Mouse (Mus musculus): ENCODE data around the gene Fxyd1.
A peak's percentile ranks its signal among the peaks of the same experiment; 100 is the strongest.

Gene Fxyd1

DNA sequence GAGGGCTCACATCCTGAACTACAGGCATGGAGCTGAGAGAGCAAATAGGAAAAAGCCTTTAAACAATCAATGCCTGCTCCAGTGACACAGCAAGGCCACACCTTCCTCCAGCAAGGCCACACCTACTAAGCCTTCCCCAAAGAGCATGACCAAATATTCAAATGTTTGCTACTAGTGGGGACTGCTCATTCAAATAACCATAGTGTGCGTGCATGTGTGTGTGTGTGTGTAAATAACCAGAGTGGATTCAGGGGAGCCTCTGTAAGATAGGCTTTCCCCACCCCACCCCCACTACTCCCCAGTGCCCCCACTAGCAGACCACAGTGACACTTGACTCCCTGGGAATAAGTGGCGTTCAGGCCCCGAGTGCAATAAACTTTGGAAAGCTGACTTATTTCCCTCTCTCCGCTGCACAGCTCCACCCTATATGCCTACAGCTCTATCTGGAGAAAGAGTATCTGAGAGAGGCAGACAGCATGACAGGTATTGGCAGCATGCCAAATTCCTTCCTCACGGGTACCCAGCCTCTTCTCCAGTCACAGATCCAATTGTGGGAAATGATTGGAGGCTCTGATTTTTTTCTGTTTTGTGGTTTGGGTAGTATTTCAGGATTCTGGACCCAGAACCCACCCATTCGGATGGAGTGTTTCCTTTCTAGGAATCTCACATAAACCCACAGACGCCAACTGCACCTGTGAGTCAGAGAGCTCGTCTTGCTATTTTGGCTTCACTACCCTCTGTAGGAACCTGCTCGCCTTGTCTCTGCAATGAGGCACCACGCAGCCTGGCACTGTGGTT lies 39.7 kb downstream of the Fxyd1 start:
- DNase-seq (ENCODE audit: low read depth, low spot score) = peak; percentile 16

DNA sequence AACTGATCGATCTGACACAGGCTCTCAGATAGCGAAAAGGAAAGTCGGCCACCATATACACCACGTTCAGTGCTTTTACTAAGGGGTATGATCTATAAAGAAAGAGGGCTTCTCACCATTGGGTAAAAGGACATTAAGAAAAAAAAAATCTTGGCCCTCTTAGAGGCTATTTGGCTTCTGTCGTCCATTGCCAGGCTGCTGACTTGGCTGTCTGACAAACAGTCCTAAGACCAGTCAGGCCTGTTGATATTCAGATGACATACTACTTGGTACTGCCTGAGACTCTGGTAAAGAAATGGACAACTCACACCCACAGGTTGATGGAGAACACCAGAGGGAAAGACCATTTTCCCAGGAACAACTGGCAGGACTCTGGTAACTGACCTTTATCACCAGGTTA lies 44.0 kb downstream of the Fxyd1 start:
- no peak for DNase-seq (ENCODE audit: low read depth, low spot score)

DNA sequence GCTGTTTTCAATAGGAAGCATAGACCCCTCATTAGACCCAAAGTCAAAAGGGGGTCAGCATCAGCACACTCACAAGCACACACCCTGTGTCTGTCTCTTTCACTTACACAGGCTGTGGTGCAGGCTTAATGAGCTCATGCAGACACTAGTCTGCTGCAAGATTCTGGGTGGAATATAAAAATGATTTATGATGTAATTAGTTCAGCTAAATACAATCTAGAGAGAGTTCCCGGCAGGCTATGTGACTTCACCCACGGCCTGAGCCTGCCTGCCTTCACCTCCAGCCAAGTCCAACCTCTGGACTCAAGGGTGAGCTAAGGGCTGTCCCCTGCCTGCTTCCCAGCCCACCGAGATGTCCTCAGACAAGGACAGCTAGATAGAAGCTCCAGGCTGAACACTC lies 48.1 kb downstream of the Fxyd1 start:
- no peak for DNase-seq (ENCODE audit: low read depth, low spot score)

DNA sequence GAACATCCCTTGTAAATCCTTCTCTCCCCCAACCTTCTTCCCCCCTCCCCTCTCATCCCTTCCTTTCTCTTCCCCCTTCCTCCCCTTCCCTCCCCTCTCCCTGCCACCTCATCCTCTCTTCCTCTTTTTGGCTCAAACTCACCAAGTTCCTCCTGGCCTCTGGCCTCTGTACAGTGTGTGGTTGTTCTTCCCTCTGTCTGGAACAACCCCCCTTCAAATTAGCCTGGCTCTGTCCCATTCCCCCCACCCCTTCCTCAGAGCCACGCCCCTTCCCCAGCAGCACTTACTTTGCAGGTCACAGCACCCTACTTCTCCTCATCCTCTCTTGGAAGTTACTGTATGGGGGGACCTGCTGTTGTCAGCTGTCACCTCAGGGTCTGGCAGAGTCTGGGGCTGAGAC lies 48.8 kb downstream of the Fxyd1 start:
- DNase-seq (ENCODE audit: low read depth, low spot score) = no peak

DNA sequence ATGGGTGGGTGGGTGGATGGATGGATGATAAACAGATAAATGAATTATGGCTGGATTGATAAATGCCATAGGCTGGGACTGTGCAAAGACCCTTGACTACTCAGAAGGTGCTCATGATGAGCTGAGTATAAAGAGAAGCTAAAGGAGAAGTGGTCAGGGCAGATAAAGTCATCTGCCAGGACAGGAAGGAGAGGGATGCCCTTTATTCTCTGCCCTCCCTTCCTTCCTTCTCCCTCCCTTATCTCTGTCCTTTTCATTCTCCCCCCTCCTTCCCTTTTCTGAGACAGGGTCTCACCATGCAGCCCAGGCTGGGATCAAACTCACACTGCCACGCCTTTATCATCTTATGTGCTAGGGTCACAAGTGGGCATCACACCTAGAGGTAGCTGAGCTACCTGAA lies 49.2 kb downstream of the Fxyd1 start:
- DNase-seq (ENCODE audit: low read depth, low spot score) = no peak

DNA sequence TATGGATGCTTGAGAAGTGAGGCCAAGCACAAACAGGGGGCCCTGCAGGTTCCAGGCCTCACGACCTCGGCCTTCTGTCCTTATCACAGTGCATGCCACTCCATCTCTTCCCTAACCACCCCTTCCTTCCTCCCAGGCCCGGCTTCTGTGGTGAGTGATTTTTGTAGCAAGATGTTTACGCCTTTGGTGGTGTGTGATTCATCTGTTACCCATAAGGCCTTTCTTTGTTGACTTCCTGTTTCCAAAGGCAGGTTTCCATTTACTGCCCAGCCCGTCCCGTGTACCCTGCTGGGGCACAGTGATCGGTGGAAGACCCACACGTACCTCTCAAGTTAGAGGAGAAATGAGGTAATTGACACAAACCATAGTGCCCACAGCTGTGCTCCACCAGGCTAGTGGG lies 54.3 kb downstream of the Fxyd1 start:
- no peak for DNase-seq (ENCODE audit: low read depth, low spot score)
